Comparison of ENCODE assay signal across 10 mouse cellular contexts in genomic region chr2:105669371-105669861, GRCm38 (mm10). TPM values are rescaled to one million over a fixed set of nuclear protein-coding genes. Genes with fewer than 3 reads are reported as not detected.
DNase-seq lines count a peak whose midpoint lies in the region; ATAC-seq lines count a peak whose summit lies in the region.
"Had no signal": no experiment of that assay in that cellular context is flagged by ENCODE, and none has a peak within 500 bp of the region (broad histone marks: within the 10 kb centered on the region; RNA-seq: fewer than 3 reads in every experiment).

No protein-coding gene starts in this region.

- intact Hi-C loops in heart, postnatal 10 days (cut with DNase I), result no loop called here
- intact Hi-C loops in left cerebral cortex, postnatal 10 days (cut with DNase I), result no loop called here
- intact Hi-C loops in gastrocnemius, postnatal 14 days (cut with DNase I; ENCODE audit: low total_unique reads), result no loop called here

- H3K9me3 ChIP-seq in heart, embryonic 15.5 days (replicated peaks), result no peaks in the 10 kb centered on the region
- H3K9me3 ChIP-seq in hindbrain, embryonic 12.5 days (replicated peaks), result no peaks in the 10 kb centered on the region
- no peaks in the 10 kb centered on the region for H3K9me3 ChIP-seq in neural tube, embryonic 13.5 days

- under 1% methylated on average over 35 of the region's 35 CpGs for WGBS in heart, embryonic 15.5 days
- under 1% methylated on average over 35 of the region's 35 CpGs for WGBS in hindbrain, embryonic 12.5 days
- WGBS in neural tube, embryonic 13.5 days, result under 1% methylated on average over 35 of the region's 35 CpGs

- peak overlapping the region; percentile 19; the same call in 1 of the 2 replicates for H3K4me3 ChIP-seq in heart, embryonic 15.5 days
- peak overlapping the region; percentile 25 for H3K4me3 ChIP-seq in hindbrain, embryonic 12.5 days
- peak overlapping the region; percentile 51 for H3K4me3 ChIP-seq in neural tube, embryonic 13.5 days

- no peak overlapping the region for H3K27ac ChIP-seq in heart, embryonic 15.5 days
- no peak overlapping the region for H3K27ac ChIP-seq in hindbrain, embryonic 12.5 days
- H3K27ac ChIP-seq in neural tube, embryonic 13.5 days (replicated peaks), result no peak overlapping the region

- 0 out of 2 replicates have a peak overlapping the region, but pooled peaks have one; percentile 21 for H3K4me2 ChIP-seq in heart, embryonic 15.5 days
- peak overlapping the region; percentile 61 for H3K4me2 ChIP-seq in hindbrain, embryonic 12.5 days (replicated peaks)
- H3K4me2 ChIP-seq in neural tube, embryonic 13.5 days, result peak overlapping the region; percentile 68

- H3K9ac ChIP-seq in heart, embryonic 15.5 days, result no peak overlapping the region
- H3K9ac ChIP-seq in hindbrain, embryonic 12.5 days, result peak overlapping the region; percentile 44; the same call in 1 of the 2 replicates
- peak overlapping the region; percentile 38 for H3K9ac ChIP-seq in neural tube, embryonic 13.5 days

- peaks cover 100% of the 10 kb centered on the region for H3K27me3 ChIP-seq in heart, embryonic 15.5 days
- H3K27me3 ChIP-seq in hindbrain, embryonic 12.5 days, result peaks cover 97% of the 10 kb centered on the region
- H3K27me3 ChIP-seq in neural tube, embryonic 13.5 days, result peaks cover 100% of the 10 kb centered on the region

- DNase-seq in heart, postnatal 10 days, result no peak
- peak; percentile 46 to 64 for DNase-seq in cerebellum, postnatal 10 days
- DNase-seq in left cerebral cortex, postnatal 10 days (ENCODE audit: extremely low spot score in 1 of 2, low spot score in 2 of 2), result no peak
- DNase-seq in gastrocnemius, postnatal 14 days, result no peak
- no peak for DNase-seq in left cerebral cortex, adult 11 months (ENCODE audit: low spot score)

- no peak for ATAC-seq in heart, embryonic 15.5 days (replicated peaks; ENCODE audit: insufficient number of reproducible peaks, insufficient read depth, low FRiP score, low read depth)
- ATAC-seq in hindbrain, embryonic 12.5 days (ENCODE audit: low FRiP score), result no peak
- ATAC-seq in neural tube, embryonic 13.5 days (ENCODE audit: low read depth), result no peak

- peaks cover 33% of the 10 kb centered on the region for H3K4me1 ChIP-seq in heart, embryonic 15.5 days (replicated peaks)
- H3K4me1 ChIP-seq in hindbrain, embryonic 12.5 days, result peaks cover 40% of the 10 kb centered on the region
- H3K4me1 ChIP-seq in neural tube, embryonic 13.5 days (replicated peaks), result peaks cover 46% of the 10 kb centered on the region

- H3K36me3 ChIP-seq in heart, embryonic 15.5 days, result no peaks in the 10 kb centered on the region
- no peaks in the 10 kb centered on the region for H3K36me3 ChIP-seq in hindbrain, embryonic 12.5 days
- H3K36me3 ChIP-seq in neural tube, embryonic 13.5 days, result no peaks in the 10 kb centered on the region

RNA-seq across cellular contexts. Expression of gene Pax6, which starts 0.7 kb away (rescaled TPM):
- 0.05 and 0.18 TPM in 2 replicates for polyA plus RNA-seq in heart, embryonic 15.5 days (2015; fragmentation: Nextera tagmentation; extraction: Ambion mirVana)
- not detected for total RNA-seq in heart, postnatal 10 days (2021)
- polyA plus RNA-seq in hindbrain, embryonic 12.5 days (2016; fragmentation: Nextera tagmentation; extraction: Ambion mirVana), result 17.9 and 20.1 TPM in 2 replicates
- 16.0 and 16.7 TPM in 2 replicates for polyA plus RNA-seq in neural tube, embryonic 13.5 days (2015; fragmentation: Nextera tagmentation; extraction: Ambion mirVana)
- 1 to 10 TPM; 7.0 to 7.5 TPM for total RNA-seq in left cerebral cortex, postnatal 10 days (2021)
- under 1 TPM in 1 of 2 experiments, not detected in 1; 0.35 TPM for total RNA-seq in gastrocnemius, postnatal 14 days (2021)
- total RNA-seq: heart, postnatal 25 days had no signal
- polyA plus RNA-seq: lung, embryonic 16.5 days had no signal

Comparison
In these comparisons a context has a peak if more than half of its experiments do, and no peak if none do; other contexts are left out.
1. DNase-seq: peak in cerebellum, postnatal 10 days (2 of 2); none in heart, postnatal 10 days (0 of 2), left cerebral cortex, postnatal 10 days (0 of 2), gastrocnemius, postnatal 14 days (single experiment) and left cerebral cortex, adult 11 months (single experiment).
2. RNA of gene Pax6, which starts 0.7 kb away (total RNA-seq): 7.0 to 7.5 TPM in left cerebral cortex, postnatal 10 days; 0.35 TPM in gastrocnemius, postnatal 14 days and not detected in heart, postnatal 10 days; every median in the first group is over 4 times any median in the second.
3. Peak in every context shown above with its lines, with median percentiles within 50 percentile points of each other: H3K4me2 ChIP-seq and H3K4me3 ChIP-seq.